Mouse (Mus musculus): Measurements from ENCODE around the gene Ogt.

Ogt gene

DNA sequence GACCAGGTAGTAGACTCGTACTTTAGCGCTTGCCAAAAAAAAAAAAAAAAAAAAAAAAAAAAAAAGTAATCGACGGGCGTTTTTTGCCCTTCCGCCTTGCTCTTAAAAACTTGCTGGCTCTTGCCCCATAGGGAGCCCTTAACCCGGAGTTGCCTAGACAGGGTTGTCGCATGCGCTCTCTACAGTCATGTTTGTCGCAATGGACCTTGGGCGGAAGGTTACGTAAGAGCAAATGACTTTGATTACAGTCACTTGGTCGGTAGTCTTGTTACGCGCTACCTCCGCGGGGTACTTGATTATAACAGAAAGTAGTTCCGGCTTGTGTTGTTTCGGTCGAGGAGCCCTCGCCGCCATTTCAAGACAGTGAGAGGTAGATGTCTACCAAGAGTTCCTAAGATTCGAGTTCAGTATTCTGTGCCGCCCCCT is at the start of gene Ogt:
TSS of gene Ogt (plus strand) at position 320 of the 426 bp plus-strand sequence.
- peak; percentile 84 to 86 for DNase-seq (ENCODE audit: low spot score in 2 of 2)

DNA sequence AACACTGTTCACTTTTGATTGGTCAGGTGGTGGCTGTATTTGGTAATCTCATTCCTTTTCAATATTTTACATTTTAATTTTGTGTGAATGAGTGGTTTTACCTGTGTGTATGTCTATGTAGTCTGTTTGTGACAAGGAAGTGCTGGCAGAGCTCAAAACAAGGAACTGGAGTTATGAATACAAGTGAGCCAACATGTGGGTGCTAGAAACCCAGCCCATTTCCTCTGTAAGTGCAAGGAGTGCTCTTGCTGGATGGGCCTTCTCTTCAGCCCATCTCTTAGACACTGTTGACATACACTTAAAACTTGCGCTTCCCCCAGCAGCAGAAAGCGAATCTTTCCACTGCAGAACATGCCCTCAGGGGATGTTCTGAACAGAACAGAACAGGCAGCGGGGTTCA is 23.7 kb upstream of the Ogt start:
- no peak for DNase-seq (ENCODE audit: low spot score in 2 of 2)

DNA sequence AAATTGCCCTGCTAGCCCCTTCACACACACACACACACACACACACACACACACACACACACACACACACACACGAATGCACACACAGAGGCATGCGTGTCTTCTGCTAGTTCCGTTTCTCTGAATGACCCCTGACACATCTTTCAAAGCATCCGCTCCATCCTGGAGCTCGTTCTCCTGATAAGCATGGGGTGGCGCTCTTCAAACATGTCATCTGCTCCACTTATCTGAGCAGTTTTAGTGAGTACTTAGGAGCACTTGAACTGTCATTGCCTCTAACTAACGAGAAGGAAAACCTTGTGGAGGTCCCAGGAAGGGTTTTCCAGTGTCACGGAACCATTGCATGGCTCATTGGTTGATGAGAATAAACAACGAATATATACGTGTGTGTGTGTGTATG is 22.0 kb upstream of the Ogt start:
- no peak for DNase-seq (ENCODE audit: low spot score in 2 of 2)

DNA sequence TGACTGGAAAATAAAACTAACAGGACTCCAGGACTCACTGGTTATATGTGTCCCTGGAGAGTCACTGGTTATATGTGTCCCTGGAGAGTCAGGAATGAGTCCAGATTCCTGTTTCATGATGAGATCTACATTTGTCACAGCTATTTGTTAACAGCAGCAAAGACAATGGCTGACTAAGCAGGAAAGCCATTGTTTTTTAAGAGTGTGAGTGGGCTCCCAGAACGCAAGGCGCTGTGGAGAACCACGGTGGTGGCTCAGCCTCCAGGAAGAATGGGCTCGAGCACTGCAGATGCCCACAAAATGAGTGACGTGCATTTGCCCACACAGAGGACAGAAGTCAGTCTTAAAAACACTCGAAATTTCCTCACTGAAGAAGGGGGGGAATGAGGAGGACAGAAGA is 19.5 kb upstream of the Ogt start:
- no peak for DNase-seq (ENCODE audit: low spot score in 2 of 2)

DNA sequence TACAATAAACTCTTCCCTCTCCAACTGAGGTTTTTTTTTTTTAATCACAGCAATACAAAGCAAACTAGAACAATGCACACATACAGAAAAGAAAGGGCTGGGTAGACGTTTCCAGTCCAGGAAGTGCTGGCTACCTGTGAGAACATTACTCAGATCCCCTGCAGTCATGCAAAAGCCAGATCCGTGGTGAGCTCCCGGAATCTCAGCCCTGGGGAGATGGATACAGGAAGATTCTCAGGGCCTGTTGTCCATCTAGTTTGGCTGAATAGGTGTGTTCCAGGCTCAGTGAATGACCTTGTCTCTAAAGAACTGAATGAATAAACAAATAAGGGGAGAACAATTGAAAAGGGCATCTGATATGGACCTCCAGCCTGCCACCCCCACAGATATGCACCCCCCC is 17.3 kb upstream of the Ogt start:
- no peak for DNase-seq (ENCODE audit: low spot score in 2 of 2)

DNA sequence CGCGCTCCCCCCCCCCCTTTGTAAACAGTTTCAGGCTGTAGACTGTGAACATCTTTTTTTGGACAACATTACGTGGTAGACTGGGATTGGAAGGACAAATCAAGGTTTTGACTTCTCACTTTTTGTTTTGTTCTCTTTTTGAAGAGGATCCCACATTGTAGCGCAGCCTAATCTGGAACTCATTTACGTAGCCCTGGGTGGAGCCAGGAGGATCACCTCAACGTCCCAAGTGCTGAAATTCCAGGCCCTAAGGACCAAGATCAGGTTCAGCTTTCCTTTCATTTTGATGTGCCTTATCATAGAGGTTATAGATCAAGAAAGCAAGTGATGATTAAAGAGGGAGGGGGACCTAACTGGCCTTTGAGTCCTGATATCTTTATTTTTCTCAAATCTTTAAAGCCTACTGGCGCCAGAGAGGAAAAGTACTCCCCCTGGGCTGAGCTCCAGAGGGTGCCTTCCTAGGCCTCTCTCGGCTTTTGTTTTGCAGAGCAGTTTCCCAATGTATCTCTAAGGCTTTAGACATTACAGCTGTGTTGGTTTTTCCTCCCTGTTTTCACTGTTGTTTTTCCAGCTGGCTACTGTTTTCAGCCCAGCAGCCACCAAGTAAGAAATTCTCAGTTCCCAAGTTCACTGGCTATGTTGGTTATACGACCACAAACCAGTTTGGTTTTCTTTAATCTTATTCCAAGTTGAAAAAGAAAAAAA is 2.9 kb upstream of the Ogt start:
- no peak for DNase-seq (ENCODE audit: low spot score in 2 of 2)

DNA sequence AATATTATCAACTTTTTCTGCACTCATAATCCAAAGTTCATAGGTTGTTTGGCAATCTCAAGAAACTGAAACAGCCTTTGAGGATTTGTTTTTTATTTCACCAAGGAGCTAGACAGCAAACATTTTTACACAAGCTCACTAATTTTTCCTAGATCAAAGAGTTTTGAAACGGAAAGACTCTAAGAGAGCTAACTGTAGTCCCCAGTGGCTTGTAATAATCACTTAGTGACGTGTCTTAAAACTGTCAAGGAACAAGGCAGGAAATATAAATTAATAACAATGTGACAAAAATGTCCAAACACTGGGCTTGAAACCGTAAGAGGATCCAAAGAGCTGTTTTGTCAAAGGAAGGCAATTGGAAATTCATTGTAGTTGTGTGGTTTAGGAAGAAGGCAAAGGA is 1.0 kb upstream of the Ogt start:
- DNase-seq (ENCODE audit: low spot score in 2 of 2): no peak

DNA sequence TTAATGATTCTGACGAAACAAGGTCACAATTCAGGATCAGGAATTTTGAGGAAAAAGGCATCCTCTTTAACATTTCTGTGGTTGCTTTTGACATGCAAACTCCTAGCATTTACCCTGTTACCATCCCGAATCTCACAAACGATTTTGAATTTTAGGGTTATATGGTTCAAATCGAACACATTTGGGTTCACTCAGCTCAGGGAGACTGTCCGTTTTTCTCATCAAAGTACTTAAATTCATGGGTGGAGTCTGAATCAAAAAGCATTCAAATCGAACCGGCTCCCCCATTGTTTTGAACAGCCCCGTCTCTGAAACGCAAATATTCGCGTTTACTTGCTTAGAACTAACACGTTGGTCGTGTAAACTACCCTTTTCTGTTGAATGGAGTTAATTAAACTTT is 554 bp upstream of the Ogt start:
- DNase-seq (ENCODE audit: low spot score in 2 of 2): no peak

DNA sequence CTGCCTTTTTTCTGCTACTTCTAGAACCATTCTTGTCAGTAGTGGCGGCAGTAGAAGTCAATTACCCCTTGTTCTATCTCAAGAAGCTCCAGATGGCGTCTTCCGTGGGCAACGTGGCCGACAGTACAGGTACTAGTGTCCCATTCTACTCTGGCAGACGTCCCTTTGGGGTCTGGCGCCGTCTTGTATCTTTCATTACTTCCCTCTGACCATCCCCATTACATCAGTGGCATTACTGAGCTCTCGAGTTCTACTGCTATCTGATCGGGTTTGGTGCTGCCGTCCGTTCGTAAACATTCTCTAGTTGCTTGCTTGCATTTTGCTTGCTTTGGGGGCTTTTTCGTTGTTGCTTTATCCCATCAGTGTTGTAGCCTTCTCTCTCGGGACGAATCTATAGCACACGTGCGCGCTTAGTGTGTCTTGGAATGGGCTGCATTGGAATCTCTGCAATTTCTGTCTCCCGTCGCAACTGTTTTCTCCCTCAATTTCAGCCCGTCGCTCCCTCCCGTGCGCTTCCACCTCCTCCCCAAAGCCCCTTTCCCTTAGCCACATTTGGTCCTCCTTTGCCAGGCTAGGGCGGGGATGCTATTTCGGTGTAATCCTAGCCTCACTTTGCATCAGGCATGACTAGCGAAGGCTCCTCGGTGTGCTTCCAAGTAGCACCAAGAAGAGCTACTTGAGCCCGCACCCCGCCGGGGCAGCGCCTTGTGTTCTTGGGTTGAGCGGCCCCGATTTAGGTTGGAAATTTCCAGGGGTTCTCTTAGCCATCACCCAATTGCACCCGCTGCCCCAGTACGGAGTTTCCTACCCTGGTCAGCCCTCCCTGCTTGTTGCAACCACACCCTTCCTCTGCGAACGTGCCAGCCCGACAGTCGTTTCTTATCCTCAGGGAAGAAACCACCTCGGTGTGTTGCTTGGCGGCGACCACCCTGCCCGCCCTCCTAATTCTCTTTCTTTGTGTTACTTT is 617 bp downstream of the Ogt start:
- DNase-seq (ENCODE audit: low spot score in 2 of 2): peak; percentile 41 to 71

DNA sequence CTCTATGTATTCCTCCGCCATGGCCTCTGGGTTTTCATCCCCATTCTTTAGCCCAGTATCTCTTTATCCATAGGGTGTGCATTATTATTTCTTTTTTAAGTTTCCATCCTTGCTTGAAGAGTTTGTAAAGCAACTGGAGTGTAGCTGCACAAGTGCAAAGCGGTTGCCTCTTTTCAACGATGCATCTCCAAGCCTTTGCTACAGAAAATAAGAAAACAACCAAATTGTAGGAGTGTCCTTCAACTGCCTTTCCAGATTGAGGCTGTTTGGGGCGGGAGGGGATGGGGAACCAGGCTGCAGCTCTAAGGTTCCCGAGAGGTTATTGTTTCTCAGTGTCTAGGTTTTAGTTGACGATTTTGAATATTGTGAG is 1.3 kb downstream of the Ogt start:
- no peak for DNase-seq (ENCODE audit: low spot score in 2 of 2)

DNA sequence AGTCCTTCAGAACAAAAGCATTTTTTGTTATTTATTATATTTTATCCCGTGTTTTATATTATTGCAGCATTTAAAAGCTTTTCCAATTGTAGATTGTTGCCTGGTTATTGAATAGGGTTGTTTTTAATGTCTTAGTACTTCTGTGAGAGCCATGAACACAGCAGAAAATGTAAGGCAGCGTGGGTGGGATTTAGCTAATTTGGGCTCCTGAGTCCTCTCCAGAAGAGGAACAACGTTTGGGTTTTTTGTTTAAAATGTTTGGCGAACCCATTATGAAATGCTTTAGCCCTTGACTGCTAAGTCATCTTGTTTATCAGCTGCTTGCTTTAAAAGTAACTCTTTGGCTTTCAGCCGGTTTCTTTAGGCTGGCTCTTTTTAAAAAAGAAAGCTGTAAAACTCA is 2.2 kb downstream of the Ogt start:
- DNase-seq (ENCODE audit: low spot score in 2 of 2): no peak

DNA sequence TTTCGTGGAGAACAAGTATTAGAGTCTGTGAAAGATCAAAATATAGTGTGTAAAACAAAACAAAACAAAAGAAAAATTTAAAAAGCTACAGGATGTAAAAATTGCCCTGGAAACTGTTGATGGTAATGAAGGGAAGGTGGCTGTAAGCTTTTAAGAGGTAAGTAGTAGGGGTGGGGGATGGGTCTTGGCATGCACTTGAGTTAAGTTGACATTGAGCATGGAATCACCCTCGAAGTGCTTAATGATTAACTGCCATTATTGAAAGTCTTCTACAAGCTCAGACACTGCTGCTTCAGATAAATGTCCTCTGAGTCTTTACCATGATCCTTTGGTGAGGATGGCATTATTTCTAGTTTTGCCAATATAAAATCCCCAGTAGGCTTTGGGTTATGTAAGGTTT is 5.4 kb downstream of the Ogt start:
- no peak for DNase-seq (ENCODE audit: low spot score in 2 of 2)

DNA sequence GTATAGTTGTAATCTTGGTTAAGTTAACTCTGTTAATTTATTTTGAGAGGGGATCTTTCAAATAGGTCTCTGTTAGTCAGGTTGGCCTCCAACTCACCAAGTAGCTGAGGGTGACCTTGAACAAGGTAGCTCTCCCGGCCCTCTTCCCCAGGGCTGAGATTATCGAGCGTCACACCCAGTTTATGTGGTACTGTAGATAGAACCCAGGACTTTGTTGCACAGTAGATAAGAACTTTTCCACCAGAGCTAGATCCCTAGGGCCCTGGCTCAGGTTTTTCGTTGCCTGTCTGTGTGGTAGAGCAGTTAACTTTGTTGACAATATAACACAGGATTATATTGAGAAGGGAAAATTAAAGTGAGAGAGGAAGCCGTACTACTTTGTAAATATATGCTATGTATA is 6.8 kb downstream of the Ogt start:
- DNase-seq (ENCODE audit: low spot score in 2 of 2): no peak

DNA sequence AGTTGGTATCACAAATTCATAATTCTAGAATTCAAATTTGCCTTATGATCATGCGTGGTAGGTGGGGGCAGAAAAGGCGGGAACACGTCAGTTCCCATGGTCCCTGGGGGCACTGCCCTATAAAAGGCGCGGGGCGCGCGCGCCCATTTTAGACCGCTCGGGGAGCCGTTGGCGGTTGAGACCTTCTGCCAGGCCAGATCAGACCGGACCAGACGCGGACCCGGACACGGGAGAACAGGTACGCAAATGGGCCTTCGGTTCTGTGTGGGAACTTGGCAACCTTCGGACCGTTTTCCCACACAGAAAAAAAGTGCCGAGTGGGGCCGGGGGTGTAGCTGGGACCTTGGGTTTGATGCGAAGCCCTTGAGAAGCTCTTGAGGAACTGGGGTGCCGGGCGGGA is 55.8 kb downstream of the Ogt start:
- no peak for DNase-seq (ENCODE audit: low spot score in 2 of 2)

DNA sequence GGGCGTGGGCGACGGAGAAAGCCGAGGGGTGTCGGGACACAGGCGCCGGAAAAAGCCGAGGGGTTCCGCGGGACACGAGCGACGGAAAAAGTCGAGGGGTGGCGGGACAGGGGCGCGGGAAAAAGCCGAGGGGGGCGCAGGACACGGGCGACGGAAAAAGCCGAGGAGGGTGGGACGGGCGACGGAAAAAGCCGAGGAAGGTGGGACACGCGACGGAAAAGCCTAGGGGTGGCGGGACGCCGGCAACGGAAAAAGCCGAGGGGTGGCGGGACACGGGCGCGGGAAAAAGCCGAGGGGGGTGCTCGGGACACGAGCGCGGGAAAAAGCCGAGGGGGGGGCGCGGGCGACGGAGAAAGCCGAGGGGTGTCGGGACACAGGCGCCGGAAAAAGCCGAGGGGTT is 57.7 kb downstream of the Ogt start:
- DNase-seq (ENCODE audit: low spot score in 2 of 2): peak in 1 of 2 experiments; percentile 63

DNA sequence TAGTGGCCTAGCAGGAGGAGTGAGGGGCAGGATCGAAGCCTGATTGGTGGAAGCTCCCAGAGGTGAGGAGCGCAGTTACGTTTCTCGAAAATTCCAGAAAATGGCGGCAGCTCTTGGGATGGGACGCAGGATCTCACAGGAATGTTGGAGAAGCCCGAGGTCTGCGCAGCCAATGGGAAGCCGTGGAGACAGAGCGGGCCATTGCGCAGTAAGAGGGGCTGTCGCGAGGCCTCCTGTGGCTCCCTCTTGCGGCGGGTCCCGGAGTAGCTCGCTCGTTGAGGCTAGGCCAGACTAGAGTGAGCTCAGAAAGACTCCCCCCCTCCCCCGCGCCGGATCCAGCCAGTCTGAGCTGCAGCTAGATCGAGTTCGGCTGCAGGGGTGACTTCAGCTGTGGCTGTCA is 58.4 kb downstream of the Ogt start:
- DNase-seq (ENCODE audit: low spot score in 2 of 2): no peak

DNA sequence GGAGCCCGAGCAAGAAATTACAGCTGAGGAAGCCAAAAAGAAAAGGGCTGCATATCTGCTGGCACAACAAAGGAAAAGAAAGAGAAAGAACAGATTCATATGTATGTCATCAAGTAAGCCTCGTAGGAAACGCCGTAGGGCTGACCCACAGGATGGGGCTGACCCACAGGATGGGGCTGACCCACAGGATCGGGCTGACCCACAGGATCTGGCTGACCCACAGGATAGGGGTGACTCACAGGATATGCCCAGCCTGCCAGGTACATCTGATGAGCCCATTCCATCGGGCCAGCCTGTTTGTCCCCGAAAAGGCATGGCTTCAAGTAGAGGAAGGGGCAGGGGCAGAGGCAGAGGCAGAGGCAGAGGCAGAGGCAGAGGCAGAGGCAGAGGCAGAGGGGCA is 65.3 kb downstream of the Ogt start:
- DNase-seq (ENCODE audit: low spot score in 2 of 2): no peak

DNA sequence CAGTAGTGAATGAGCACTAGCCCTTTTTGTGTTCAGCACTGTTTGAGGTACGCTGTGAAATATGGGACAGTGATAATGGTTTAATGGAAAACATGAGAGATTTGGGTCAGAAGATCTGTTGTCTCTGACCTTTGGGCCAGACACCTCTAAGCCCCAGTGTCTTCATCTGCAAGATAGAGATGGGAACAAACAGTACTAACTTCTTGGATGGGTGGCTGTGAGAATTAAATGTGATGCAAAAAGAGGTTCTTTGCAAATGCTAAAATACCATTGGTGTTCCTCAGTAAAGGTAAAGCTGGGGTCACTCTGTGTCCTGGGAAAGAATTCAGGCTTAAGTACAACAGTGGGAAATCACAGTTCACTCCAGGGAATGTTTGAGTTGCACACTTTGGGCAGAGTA is 80.5 kb downstream of the Ogt start:
- DNase-seq (ENCODE audit: low spot score in 2 of 2): no peak

DNA sequence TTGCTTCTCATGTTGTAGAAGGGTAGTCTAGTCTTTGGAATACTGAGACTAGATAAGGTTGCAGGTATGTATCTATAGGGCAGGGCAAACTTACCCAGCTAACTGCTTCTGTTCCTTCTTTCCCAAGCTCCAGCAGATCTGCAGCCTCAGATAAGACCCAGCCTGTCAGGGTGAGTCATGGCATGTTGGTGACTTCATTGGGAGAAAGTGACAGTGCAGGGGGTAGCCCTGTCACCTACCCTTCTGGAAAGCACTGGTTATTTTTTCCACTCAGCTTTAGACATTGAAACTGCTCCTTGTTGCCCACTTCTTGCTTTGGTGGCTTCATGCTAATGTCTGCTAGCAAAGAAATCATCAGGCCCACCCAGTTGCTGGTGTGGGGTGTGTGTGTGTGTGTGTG is 90.2 kb downstream of the Ogt start:
- DNase-seq (ENCODE audit: low spot score in 2 of 2): no peak

DNA sequence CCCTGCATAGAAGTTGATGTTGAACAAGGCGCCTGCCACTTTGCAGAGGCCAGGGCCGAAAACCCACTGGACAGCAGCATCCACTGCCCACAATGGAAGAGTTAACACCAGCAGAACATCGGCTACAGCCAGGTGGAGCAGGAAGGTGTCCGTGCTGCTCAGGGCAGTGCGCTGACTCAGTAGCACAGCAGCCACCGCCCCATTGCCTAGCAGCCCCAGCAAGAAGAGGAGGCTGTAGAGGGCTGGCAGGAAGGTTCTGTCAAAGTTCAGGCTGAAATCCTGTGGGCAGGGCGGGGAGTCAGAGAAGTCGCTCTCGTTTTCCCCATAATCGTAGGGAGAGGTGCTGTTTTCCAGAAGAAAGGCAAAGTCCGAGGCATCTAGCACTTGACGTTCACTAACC is 92.8 kb downstream of the Ogt start:
- DNase-seq (ENCODE audit: low spot score in 2 of 2): no peak

DNA sequence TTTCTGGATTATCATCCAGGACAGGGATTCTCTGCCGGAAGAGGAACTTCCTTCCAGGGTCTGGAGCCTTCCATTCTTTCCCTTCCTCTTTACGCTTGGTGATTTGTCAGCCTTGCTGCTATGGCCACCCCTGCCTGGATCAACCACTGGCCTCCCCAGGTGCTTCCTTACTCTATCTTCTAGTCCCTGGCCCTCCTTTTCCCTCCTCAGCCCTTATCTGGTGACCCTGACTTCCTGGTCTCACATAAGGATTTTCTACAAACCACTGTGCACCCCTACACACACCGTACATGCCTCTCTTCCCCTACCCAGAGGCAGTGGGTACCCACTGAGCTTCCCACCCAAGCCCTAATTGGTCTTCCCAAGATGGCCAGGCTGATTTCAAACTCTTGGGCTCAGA is 93.4 kb downstream of the Ogt start:
- no peak for DNase-seq (ENCODE audit: low spot score in 2 of 2)

DNA sequence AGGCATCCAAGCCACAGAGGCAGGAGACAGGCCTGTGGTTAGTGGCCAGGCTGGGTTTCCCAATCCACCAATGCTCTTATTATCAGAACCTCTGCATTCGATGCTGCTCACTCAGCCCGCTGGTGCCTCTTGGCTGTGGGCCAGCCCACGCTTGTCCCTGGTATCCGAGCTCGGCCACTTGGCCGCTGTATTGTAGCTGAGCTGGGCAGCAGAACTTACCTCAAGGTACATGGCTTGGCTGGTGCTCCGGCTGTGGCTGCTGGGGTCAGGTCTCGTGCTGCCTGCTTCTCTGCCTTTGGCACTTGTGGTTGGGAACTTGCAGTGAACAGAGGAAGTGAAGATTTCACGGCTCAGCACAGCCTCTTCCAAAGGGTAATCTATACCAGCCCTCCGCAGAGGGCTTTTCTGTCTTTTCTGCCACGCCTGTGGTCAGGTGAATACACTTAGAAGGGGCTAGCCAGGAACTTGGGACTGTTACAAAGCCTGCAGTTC is 94.0 kb downstream of the Ogt start, which contains the start of gene Cxcr3:
TSS of gene Cxcr3 (minus strand) at position 442 of the 492 bp plus-strand sequence.
- DNase-seq (ENCODE audit: low spot score in 2 of 2): peak in 1 of 2 experiments; percentile 14

Measured in spleen, postnatal 4 days (tissue).